Mouse (Mus musculus) CH12.LX (cell line): ENCODE results near the gene Sidt2. TPM values are rescaled to one million over a fixed set of nuclear protein-coding genes. Genes with fewer than 3 reads are reported as not detected.

Source experiments
- DNase-seq: peaks from one replicate; pipeline ENCODE4 v3.0.0-alpha.2; 2013; ENCODE audit errors: extremely low read depth
- H3K27ac ChIP-seq: 2 replicates; pipeline ENCODE4 v1.5.1; 2012; ENCODE audit warnings: low read depth, mild to moderate bottlenecking, control low read depth, moderate library complexity; ENCODE audit not compliant: insufficient read depth
- H3K27me3 ChIP-seq: replicated peaks from 2 replicates; pipeline ENCODE3; 2012; ENCODE audit warnings: inconsistent platforms
- H3K36me3 ChIP-seq, 2 experiments: replicated peaks in 1 of 2; 2 replicates each; pipeline versions ENCODE3 to v1.6.1; 2012; ENCODE audit warnings: inconsistent platforms in 1 of 2, low read length in 1 of 2, mild to moderate bottlenecking in 1 of 2, mixed read lengths in 1 of 2, moderate library complexity in 1 of 2; ENCODE audit not compliant: control insufficient read depth in 1 of 2, insufficient read depth in 1 of 2
- H3K4me1 ChIP-seq, 2 experiments: 2 replicates each; pipeline ENCODE4 v1.6.1; 2012; ENCODE audit warnings: inconsistent platforms in 1 of 2, moderate library complexity in 1 of 2; ENCODE audit not compliant: insufficient read depth in 2 of 2, control insufficient read depth in 1 of 2
- H3K4me2 ChIP-seq: 2 replicates; pipeline ENCODE4 v1.6.1; 2012; ENCODE audit warnings: low read depth, mild to moderate bottlenecking, control low read depth; ENCODE audit not compliant: poor library complexity, insufficient read depth, severe bottlenecking
- H3K4me3 ChIP-seq, 3 experiments: fragments of 150-350 bp in 1 of 3; sonication (generic) in 1 of 3; replicated peaks in 1 of 3; 2 replicates each; pipeline versions ENCODE3 to v1.5.1; 2011 to 2012; ENCODE audit warnings: low read depth in 2 of 3, low read length in 2 of 3, mild to moderate bottlenecking in 2 of 3, moderate library complexity in 2 of 3, control low read depth in 1 of 3, improper control_type of control experiment in 1 of 3, inconsistent platforms in 1 of 3, mixed read lengths in 1 of 3; ENCODE audit not compliant: poor library complexity in 1 of 3
- H3K79me2 ChIP-seq: replicated peaks from 2 replicates; pipeline ENCODE4 v1.6.1; 2012; ENCODE audit warnings: mild to moderate bottlenecking, moderate library complexity; ENCODE audit not compliant: control insufficient read depth, poor library complexity, insufficient read depth, severe bottlenecking; ENCODE audit errors: extremely low read depth
- H3K9ac ChIP-seq: 2 replicates; pipeline ENCODE4 v1.6.1; 2012; ENCODE audit warnings: low read depth, mild to moderate bottlenecking, control low read depth, moderate library complexity; ENCODE audit not compliant: insufficient read depth
- H3K9me3 ChIP-seq: replicated peaks from 2 replicates; pipeline ENCODE3; 2012; ENCODE audit warnings: low read length, inconsistent platforms, mixed read lengths
- BHLHE40 ChIP-seq: IDR thresholded peaks from 2 replicates; pipeline ENCODE4 v1.6.1; 2011; ENCODE audit warnings: mild to moderate bottlenecking, low read depth, low read length, improper control_type of control experiment
- CTCF ChIP-seq, 2 experiments: IDR thresholded peaks in 1 of 2; conservative IDR thresholded peaks in 1 of 2; 2 replicates each; pipeline ENCODE4 v1.5.1; 2011 to 2012; ENCODE audit warnings: low read depth in 2 of 2, low read length in 2 of 2, improper control_type of control experiment in 1 of 2, inconsistent platforms in 1 of 2, mild to moderate bottlenecking in 1 of 2, moderate library complexity in 1 of 2
- E2F4 ChIP-seq: IDR thresholded peaks from 2 replicates; pipeline ENCODE4 v1.6.1; 2011; ENCODE audit warnings: low read depth, low read length, improper control_type of control experiment; ENCODE audit not compliant: insufficient replicate concordance
- ELF1 ChIP-seq: IDR thresholded peaks from 2 replicates; pipeline ENCODE4 v1.6.1; 2014; ENCODE audit warnings: low read depth, mild to moderate bottlenecking, inconsistent platforms, low read length, improper control_type of control experiment
- ETS1 ChIP-seq: conservative IDR thresholded peaks from 2 replicates; pipeline ENCODE4 v1.6.1; 2012; ENCODE audit warnings: low read depth, mild to moderate bottlenecking, inconsistent platforms, low read length, improper control_type of control experiment, moderate library complexity
- GABPA ChIP-seq: IDR thresholded peaks from 2 replicates; pipeline ENCODE4 v1.6.1; 2012; ENCODE audit warnings: low read depth, low read length, improper control_type of control experiment, inconsistent platforms; ENCODE audit not compliant: insufficient replicate concordance
- JUN ChIP-seq: IDR thresholded peaks from 2 replicates; pipeline ENCODE4 v1.6.1; 2011; ENCODE audit warnings: low read depth, mild to moderate bottlenecking, low read length, improper control_type of control experiment, moderate library complexity; ENCODE audit not compliant: insufficient read depth
- JUND ChIP-seq: conservative IDR thresholded peaks from 2 replicates; pipeline ENCODE4 v1.6.1; 2011; ENCODE audit warnings: low read depth, low read length, improper control_type of control experiment
- KAT2A ChIP-seq: IDR thresholded peaks from 2 replicates; pipeline ENCODE4 v1.6.1; 2012; ENCODE audit warnings: low read length, improper control_type of control experiment, inconsistent platforms; ENCODE audit not compliant: insufficient replicate concordance
- MAZ ChIP-seq: IDR thresholded peaks from 2 replicates; pipeline ENCODE4 v1.6.1; 2012; ENCODE audit warnings: low read depth, mild to moderate bottlenecking, inconsistent platforms, low read length, improper control_type of control experiment, moderate library complexity
- MEF2A ChIP-seq: IDR thresholded peaks from 2 replicates; pipeline ENCODE4 v1.6.1; 2014; ENCODE audit warnings: low read depth, mild to moderate bottlenecking, inconsistent platforms, low read length, improper control_type of control experiment, borderline replicate concordance
- MXI1 ChIP-seq: IDR thresholded peaks from 2 replicates; pipeline ENCODE4 v1.6.1; 2011; ENCODE audit warnings: mild to moderate bottlenecking, low read depth, low read length, improper control_type of control experiment
- NELFE ChIP-seq: IDR thresholded peaks from 2 replicates; pipeline ENCODE4 v1.6.1; 2011; ENCODE audit warnings: low read depth, low read length, improper control_type of control experiment
- POLR2A ChIP-seq: IDR thresholded peaks from 2 replicates; pipeline ENCODE4 v1.6.1; 2011; ENCODE audit warnings: low read depth, mild to moderate bottlenecking, improper control_type of control experiment, low read length
- POLR2AphosphoS2 ChIP-seq: IDR thresholded peaks from 2 replicates; pipeline ENCODE4 v1.6.1; 2011; ENCODE audit warnings: low read depth, low read length, improper control_type of control experiment
- RAD21 ChIP-seq: IDR thresholded peaks from 2 replicates; pipeline ENCODE4 v1.6.1; 2011; ENCODE audit warnings: low read depth, mild to moderate bottlenecking, low read length, improper control_type of control experiment, moderate library complexity
- SIN3A ChIP-seq: IDR thresholded peaks from 2 replicates; pipeline ENCODE4 v1.6.1; 2012; ENCODE audit warnings: low read length, improper control_type of control experiment, inconsistent platforms
- TBP ChIP-seq: conservative IDR thresholded peaks from 2 replicates; pipeline ENCODE4 v1.6.1; 2011; ENCODE audit warnings: low read depth, low read length, improper control_type of control experiment
- UBTF ChIP-seq: IDR thresholded peaks from 2 replicates; pipeline ENCODE4 v1.6.1; 2012; ENCODE audit warnings: low read depth, mild to moderate bottlenecking, inconsistent platforms, low read length, improper control_type of control experiment, moderate library complexity
- USF1 ChIP-seq: IDR thresholded peaks from 2 replicates; pipeline ENCODE4 v1.6.1; 2014; ENCODE audit warnings: low read depth, mild to moderate bottlenecking, inconsistent platforms, low read length, improper control_type of control experiment
- ZC3H11A ChIP-seq: IDR thresholded peaks from 2 replicates; pipeline ENCODE4 v1.6.1; 2012; ENCODE audit warnings: low read depth, mild to moderate bottlenecking, inconsistent platforms, low read length, improper control_type of control experiment
- ZNF384 ChIP-seq: IDR thresholded peaks from 2 replicates; pipeline ENCODE4 v1.6.1; 2012; ENCODE audit warnings: low read depth, low read length, improper control_type of control experiment, inconsistent platforms
- dilution Hi-C: fragments of 300-500 bp; cut with MboI; formaldehyde crosslinking; loops from 2 replicates; pipeline ENCODE4 v1.14.3; 2020; ENCODE audit warnings: low sequenced_read_pairs; ENCODE audit not compliant: extremely low pct_unique_long_range_greater_than_20kb, extremely low pct_ligation_motif_present
- in situ Hi-C: fragments of 300-500 bp; cut with MboI; formaldehyde crosslinking; loops from 3 replicates; pipeline ENCODE4 v1.14.3; 2019; ENCODE audit warnings: low sequenced_read_pairs, low pct_ligation_motif_present, low pct_unique_long_range_greater_than_20kb, mixed read lengths
- polyA plus RNA-seq: library from polyadenylated mRNA; unstranded; fragments of >175 nt; gene quantifications from 2 replicates; pipeline ENCODE4 v1.2.1, GENCODE M21; 2012; ENCODE audit warnings: low read depth; ENCODE audit not compliant: insufficient read length
- total RNA-seq, 2 experiments: library from RNA; depleted of rRNA; stranded (reverse); fragments of 300-350 nt in 1 of 2; fragments of >200 nt in 1 of 2; gene quantifications; 2 replicates each; pipeline ENCODE4 v1.2.3; 2012 to 2014

Gene Sidt2
- total and polyA plus RNA-seq, 3 experiments: 38.9 to 143 (median 47.8) TPM

DNA sequence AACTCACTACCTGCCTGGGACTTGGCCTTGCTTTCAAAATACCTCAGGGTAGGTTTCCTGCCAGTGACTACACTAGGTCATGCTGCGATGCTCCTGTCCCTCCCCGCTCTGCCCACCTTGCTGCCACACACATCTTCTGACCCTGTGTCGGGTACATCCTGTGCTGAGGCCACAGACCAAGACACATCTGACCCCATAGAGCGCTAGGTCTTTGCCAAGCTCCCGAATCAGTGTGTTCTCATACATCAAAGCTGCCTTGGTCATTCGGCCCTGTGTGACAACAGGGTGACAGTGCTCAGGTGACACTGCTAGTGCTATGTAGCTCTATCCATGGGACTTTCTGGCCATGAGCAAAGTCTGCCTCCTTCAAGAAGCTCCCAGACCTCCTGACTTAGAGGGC, 15.3 kb downstream of the Sidt2 start:
- in situ Hi-C loops: no loop called here

DNA sequence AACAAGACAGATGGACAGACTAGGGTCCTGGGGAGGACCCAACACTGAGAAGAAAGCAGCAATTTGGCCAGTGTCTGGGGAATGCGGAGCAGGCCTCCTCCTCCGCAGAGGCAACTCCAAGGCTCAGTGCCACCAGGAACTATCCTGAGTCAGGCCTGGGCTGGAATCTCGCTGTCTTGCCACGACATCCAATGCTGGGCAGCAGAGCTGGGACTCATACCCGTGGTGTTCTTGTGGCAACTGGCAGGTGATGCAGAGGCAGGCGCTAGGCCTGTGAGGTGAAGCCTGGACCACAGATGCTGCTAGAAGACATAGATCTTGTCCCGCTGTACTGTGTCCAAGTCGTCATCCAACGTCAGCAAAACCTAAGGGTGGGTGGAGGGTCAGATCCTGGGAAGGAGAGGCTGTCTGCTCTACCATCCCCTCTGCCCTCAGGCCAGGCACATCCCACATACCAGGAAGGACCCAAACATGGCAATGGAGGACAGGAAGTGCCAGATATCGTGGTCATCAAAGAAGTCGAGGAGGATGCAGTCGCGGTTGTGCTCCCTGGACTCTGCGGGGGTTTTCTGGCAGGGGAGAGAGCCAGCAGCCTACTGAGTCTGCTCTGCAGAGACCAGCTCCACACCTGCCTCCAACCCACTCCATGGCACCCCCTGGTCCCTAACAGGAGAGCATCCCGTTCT, 16.0 kb downstream of the Sidt2 start:
- Histone ChIP-seq H3K9me3 (no peaks in the 10 kb centered on the region), H3K27ac (no peak overlapping the region), H3K36me3 (peaks cover 59 to 77% of the 10 kb centered on the region in 2 experiments), H3K4me3 (no peak overlapping the region), H3K79me2 (no peaks in the 10 kb centered on the region), H3K27me3 (no peaks in the 10 kb centered on the region), H3K9ac (no peak overlapping the region), H3K4me1 (peaks cover 0 to 33% of the 10 kb centered on the region in 2 experiments; a peak in 2 of 4 replicates), H3K4me2 (no peak overlapping the region)
- in situ Hi-C loops: no loop called here
- dilution Hi-C loops: no loop called here
- no peak for DNase-seq
- no peak for TF ChIP-seq ZNF384
- no peak for TF ChIP-seq POLR2AphosphoS2
- no peak for TF ChIP-seq BHLHE40
- TF ChIP-seq E2F4: no peak
- no peak for TF ChIP-seq GABPA
- TF ChIP-seq UBTF: no peak
- TF ChIP-seq KAT2A: no peak
- no peak for TF ChIP-seq CTCF (conservative IDR thresholded peaks at IDR 0.05 in 1 of 2, IDR thresholded peaks at IDR 0.05 in 1 of 2; ENCODE audit: low read depth in 2 of 2, low read length in 2 of 2)
- no peak for TF ChIP-seq MXI1
- TF ChIP-seq ETS1: no peak
- no peak for TF ChIP-seq ELF1

More for the DNA sequence above, 15.3 kb downstream of the Sidt2 start:
- no peaks in the 10 kb centered on the region for H3K79me2 ChIP-seq
- H3K9me3 ChIP-seq: no peaks in the 10 kb centered on the region
- no peaks in the 10 kb centered on the region for H3K27me3 ChIP-seq
- no peak overlapping the region for H3K4me3 ChIP-seq
- no peak overlapping the region for H3K4me2 ChIP-seq
- H3K4me1 ChIP-seq: peaks cover 0 to 40% of the 10 kb centered on the region in 2 experiments; a peak in 2 of 4 replicates
- dilution Hi-C loops: no loop called here
- H3K9ac ChIP-seq: no peak overlapping the region
- no peak for DNase-seq
- no peak overlapping the region for H3K27ac ChIP-seq
- TF ChIP-seq USF1 (no peak), ZNF384 (no peak), CTCF (conservative IDR thresholded peaks at IDR 0.05 in 1 of 2, IDR thresholded peaks at IDR 0.05 in 1 of 2; ENCODE audit: low read depth in 2 of 2, low read length in 2 of 2) (no peak), JUND (no peak), RAD21 (no peak), BHLHE40 (no peak), E2F4 (no peak), TBP (no peak), NELFE (no peak), MEF2A (no peak), JUN (no peak), MAZ (no peak), POLR2A (no peak), ZC3H11A (no peak), SIN3A (no peak)
- peaks cover 65 to 83% of the 10 kb centered on the region in 2 experiments for H3K36me3 ChIP-seq
